Mouse (Mus musculus) heart, adult 8-10 months (tissue): ENCODE results near the gene Gabra6. TPM values are rescaled to one million over a fixed set of nuclear protein-coding genes. Genes with fewer than 3 reads are reported as not detected.

ENCODE experiments used
- DNase-seq: peaks from one replicate; pipeline ENCODE4 v3.0.0; 2022; ENCODE audit warnings: low spot score
- total RNA-seq, 4 experiments: library from RNA; stranded (reverse); gene quantifications; 2 replicates each; pipeline ENCODE4 v1.2.4; 2022

Gabra6 gene
- total RNA-seq: not detected

DNA sequence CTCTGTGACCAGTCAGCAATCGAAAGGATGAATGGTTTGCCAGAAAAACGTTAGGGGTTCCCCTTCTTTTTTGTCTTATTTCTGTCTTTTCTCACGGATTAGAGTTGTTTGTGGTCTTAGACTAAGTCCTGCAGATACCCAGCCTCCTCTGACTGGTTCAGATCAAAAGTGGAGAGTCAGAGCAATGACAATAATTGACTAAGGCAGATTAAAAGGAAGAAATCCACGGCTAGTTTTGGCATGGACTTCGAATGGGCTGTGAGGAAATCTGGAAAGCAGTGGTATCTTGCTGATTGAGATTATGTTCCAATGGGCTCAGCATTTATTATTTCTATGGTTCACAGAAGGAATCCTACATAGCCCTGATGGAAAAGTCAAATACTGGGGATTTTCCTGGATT is at the start of gene Gabra6:
Gene Gabra6, minus strand, starts transcription at position 191 of the 400 bp plus-strand sequence.
- DNase-seq: no peak

DNA sequence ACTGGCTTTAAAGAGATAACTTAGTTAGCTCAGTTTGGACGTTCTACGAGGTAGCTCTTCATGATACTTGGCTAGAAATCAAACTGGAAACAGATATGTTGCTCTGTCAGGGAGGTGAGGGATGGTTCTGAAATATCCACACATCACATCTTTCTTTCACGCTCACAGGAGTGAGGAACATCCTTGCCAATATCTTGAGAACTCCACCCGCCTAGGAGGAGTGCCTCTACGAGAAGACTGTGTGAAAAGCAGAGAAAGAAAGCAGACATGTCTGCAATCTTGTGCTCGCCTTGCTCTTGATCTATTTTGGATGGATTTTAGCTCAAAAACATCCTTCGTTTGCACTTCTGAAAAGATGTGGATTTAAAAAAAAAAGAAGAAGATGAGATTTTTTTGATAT is 44.7 kb upstream of the Gabra6 start:
- no peak for DNase-seq

GRCm38 (mm10) chr11:42332121-42332520 is 11.2 kb upstream of the Gabra6 start:
- DNase-seq: no peak

DNA sequence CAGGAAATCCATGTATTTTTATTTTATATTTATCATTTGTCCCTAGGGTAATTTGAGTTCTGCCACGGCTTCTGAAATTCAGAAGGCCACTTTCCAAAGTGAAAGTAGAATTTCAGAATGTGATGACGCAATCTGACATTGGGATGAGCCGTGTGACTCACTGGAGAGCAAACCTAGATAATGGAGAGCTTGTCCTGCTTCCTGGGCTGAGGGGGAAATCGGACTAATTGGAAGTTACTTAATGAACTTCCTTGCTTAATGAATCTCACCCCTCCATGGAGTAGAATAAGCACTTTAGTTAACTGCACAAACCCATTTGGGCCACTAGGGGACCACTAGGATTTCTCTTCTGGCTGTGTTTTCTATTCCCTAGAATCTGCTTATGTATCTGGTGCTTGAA is 5.4 kb upstream of the Gabra6 start:
- DNase-seq: no peak

DNA sequence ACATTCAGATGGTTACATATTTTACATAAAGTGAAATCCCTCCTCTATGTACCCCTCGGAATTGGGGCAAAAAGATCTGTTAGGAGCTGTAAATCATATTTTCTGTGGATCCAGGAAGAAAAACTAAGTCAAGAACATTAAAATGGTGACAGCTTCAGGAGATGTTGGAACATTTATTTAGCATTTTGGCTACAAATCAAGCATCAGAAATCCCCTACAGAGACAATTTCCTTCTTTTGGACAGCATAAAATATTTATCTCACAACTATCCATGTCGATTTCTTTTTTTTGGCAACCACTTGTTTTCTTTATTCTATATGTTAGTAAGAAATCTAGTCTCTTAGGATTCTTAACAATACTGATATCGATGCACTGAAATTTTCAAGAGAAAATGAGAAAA is 688 bp upstream of the Gabra6 start:
- DNase-seq: no peak

- no peak for DNase-seq
These were observed 1.4 kb downstream of the Gabra6 start for GRCm38 (mm10) chr11:42319521-42319920.

DNA sequence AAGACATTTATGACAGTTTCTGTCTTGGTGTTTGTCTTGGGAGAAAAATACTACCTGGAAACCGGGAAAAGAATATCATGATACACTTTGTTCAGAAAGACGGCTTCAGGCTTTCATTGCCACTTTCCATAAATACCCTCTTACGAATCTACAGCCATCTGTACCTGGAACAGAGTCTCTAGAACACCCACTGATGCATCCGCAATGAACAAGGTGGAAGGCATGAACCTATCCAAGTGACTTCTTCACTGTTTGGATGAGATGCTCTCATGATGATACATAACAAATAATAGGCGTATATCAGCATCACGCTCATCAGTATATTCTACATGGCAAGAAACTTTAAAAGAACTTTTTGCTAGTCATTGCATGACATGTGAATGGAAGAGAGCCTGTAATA is 1.8 kb downstream of the Gabra6 start:
- no peak for DNase-seq

DNA sequence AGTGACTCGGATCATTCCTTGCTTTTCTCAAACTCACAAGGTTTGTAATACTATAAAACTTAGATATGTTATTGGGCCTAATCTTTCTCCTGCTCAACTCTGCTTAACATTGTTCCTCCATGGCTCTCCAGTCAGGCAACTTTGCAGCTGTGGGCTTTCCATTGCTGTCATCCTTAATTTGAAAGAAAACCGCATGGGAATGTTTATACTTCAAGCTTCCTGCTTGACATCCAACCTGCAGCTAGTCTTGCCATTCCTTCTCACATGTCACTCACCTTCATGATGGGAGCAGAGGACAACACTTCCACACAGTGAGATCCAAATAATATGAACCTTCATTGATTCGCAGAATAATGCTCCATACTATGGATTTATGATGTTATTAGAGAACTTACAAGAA is 2.9 kb downstream of the Gabra6 start:
- no peak for DNase-seq

DNA sequence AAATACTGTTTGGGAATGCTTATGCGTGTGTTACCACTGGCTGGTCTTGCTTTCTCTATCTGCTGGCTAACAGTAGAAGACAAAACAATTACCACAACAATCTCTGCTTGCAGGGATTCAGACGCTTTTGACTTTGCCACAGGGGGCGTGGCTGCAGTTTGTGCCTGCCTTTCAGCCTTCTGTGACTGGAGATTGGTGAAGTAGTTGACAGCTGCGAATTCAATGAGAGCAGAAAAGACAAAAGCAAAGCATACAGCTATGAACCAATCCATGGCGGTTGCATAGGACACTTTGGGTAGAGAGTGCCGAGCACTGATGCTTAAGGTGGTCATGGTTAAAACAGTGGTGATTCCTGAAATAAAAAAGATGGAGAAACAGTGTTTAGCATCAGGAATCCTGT is 6.0 kb downstream of the Gabra6 start:
- DNase-seq: no peak

GRCm38 (mm10) chr11:42310892-42311291 is 10.0 kb downstream of the Gabra6 start:
- no peak for DNase-seq

GRCm38 (mm10) chr11:42309086-42309485 is 11.8 kb downstream of the Gabra6 start:
- DNase-seq: no peak

DNA sequence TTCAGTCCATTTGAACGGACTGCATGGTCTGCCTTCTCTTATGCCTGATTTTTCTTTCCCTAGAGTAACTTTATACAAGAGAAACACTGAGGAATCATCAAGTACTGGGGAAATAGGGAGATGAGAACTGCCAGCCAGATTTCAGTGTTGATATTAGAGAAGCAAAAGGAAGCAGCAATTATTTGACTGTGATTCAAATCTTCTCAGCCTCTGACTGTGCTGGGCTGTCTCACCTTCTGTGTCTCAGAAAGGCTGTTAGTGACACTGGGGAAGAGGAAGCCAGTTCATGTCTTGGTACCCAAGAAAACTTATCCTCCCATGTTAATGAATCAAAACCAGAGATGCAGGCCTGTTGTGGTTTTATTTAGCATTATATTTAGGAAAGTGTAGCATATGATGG is 14.8 kb downstream of the Gabra6 start:
- no peak for DNase-seq

- DNase-seq: no peak
These were observed 61.9 kb downstream of the Gabra6 start for GRCm38 (mm10) chr11:42258978-42259377.

Other genes starting within 250 kb of the Gabra6 start
- gene Gabra1, start 138.1 kb downstream of the Gabra6 start, total RNA-seq: 1 to 10 TPM; 2.6 to 4.6 (median 2.8) TPM
- gene Gabrb2, start 98.7 kb upstream of the Gabra6 start, total RNA-seq: 1 to 10 TPM in 1 of 4 experiments, under 1 TPM in 3; 0.37 to 1.6 (median 0.72) TPM